Mouse (Mus musculus): ENCODE data around the gene Soat2. TPM values are rescaled to one million over a fixed set of nuclear protein-coding genes. Genes with fewer than 3 reads are reported as not detected.

Gene Soat2
- polyA plus RNA-seq, 1 experiment from 2014 or later, result 0.24 TPM

- no peak overlapping the region for H3K4me3 ChIP-seq (ENCODE audit: low read depth, low read length)
- no peak for DNase-seq (ENCODE audit: low spot score)
- H3K4me1 ChIP-seq (ENCODE audit: control insufficient read depth, insufficient read depth, low read length), result no peaks in the 10 kb centered on the region
- no peaks in the 10 kb centered on the region for H3K9me3 ChIP-seq (ENCODE audit: control insufficient read depth, low read length)
- WGBS, result 83% methylated on average over 4 of the region's 4 CpGs
- H3K9ac ChIP-seq (ENCODE audit: low read length), result no peak overlapping the region
- no peaks in the 10 kb centered on the region; the same call in 1 of the 2 replicates for H3K36me3 ChIP-seq (ENCODE audit: control insufficient read depth, insufficient read depth, low read length)
- no peak overlapping the region for H3K27ac ChIP-seq (replicated peaks; ENCODE audit: low read depth, low read length)
- no peak for ATAC-seq (ENCODE audit: insufficient number of reproducible peaks, low FRiP score, low TSS enrichment, low read depth)
- no peaks in the 10 kb centered on the region for H3K27me3 ChIP-seq (ENCODE audit: control insufficient read depth, insufficient read depth, low read length)
- H3K4me2 ChIP-seq (ENCODE audit: low read depth, severe bottlenecking), result no peak overlapping the region
Observed at GRCm38 (mm10) chr15:102195373-102195772, 45.0 kb downstream of the Soat2 start.

DNA sequence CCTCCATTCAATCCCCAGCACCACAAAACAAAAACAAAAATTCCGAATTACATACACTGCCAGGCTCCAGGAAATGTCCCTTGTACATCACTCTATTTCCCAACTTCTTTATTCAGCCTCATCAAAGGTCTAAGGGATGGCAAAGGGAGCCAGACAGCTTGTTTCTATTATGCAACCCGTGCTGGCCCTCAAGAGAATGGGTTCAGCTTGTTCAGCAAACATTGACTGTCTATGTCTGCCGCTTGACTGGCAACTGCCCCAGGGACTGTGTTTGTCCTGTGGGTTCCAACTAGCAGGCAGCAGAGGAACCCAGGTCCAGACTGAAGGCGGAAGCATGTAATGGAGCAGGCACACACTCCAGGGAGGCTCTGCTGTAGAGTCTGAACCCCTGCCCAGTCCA lies 48.5 kb downstream of the Soat2 start:
- Histone ChIP-seq H3K4me1 (ENCODE audit: control insufficient read depth, insufficient read depth, low read length) (peaks cover 3% of the 10 kb centered on the region; the same call in 1 of the 2 replicates), H3K9me3 (ENCODE audit: control insufficient read depth, low read length) (no peaks in the 10 kb centered on the region), H3K4me3 (ENCODE audit: low read depth, low read length) (no peak overlapping the region), H3K4me2 (ENCODE audit: low read depth, severe bottlenecking) (no peak overlapping the region), H3K27ac (replicated peaks; ENCODE audit: low read depth, low read length) (no peak overlapping the region), H3K36me3 (ENCODE audit: control insufficient read depth, insufficient read depth, low read length) (no peaks in the 10 kb centered on the region; the same call in 1 of the 2 replicates), H3K27me3 (ENCODE audit: control insufficient read depth, insufficient read depth, low read length) (no peaks in the 10 kb centered on the region), H3K9ac (ENCODE audit: low read length) (no peak overlapping the region)
- ATAC-seq (ENCODE audit: insufficient number of reproducible peaks, low FRiP score, low TSS enrichment, low read depth) (no peak), DNase-seq (ENCODE audit: low spot score) (no peak)
- 83% methylated on average over 4 of the region's 4 CpGs for WGBS

- no peaks in the 10 kb centered on the region for H3K27me3 ChIP-seq (ENCODE audit: control insufficient read depth, insufficient read depth, low read length)
- peak within 1 kb of the TSS; percentile 46 for H3K4me2 ChIP-seq (ENCODE audit: low read depth, severe bottlenecking)
- peak; percentile 97 for DNase-seq (ENCODE audit: low spot score)
- peak within 1 kb of the TSS; percentile 79 for H3K4me3 ChIP-seq (ENCODE audit: low read depth, low read length)
- peak within 1 kb of the TSS; percentile 99 for H3K27ac ChIP-seq (replicated peaks; ENCODE audit: low read depth, low read length)
- H3K36me3 ChIP-seq (ENCODE audit: control insufficient read depth, insufficient read depth, low read length), result peaks cover 8% of the 10 kb centered on the region; the same call in 1 of the 2 replicates
- peak within 1 kb of the TSS; percentile 86 for H3K9ac ChIP-seq (ENCODE audit: low read length)
- H3K9me3 ChIP-seq (ENCODE audit: control insufficient read depth, low read length), result no peaks in the 10 kb centered on the region
- H3K4me1 ChIP-seq (ENCODE audit: control insufficient read depth, insufficient read depth, low read length), result peaks cover 16% of the 10 kb centered on the region
- WGBS, result under 1% methylated on average over 58 of the region's 68 CpGs
- ATAC-seq (ENCODE audit: insufficient number of reproducible peaks, low FRiP score, low TSS enrichment, low read depth), result peak; percentile 91
Observed at GRCm38 (mm10) chr15:102202971-102203834, 52.9 kb downstream of the Soat2 start, which contains the start of gene Zfp740. Gene Zfp740, plus strand, starts transcription at chr15:102203249.

- peak; percentile 77 for DNase-seq (ENCODE audit: low spot score)
- Histone ChIP-seq H3K9ac (ENCODE audit: low read length) (peak overlapping the region; percentile 86), H3K27me3 (ENCODE audit: control insufficient read depth, insufficient read depth, low read length) (no peaks in the 10 kb centered on the region), H3K27ac (replicated peaks; ENCODE audit: low read depth, low read length) (peak overlapping the region; percentile 99), H3K4me2 (ENCODE audit: low read depth, severe bottlenecking) (peak overlapping the region; percentile 46), H3K4me3 (ENCODE audit: low read depth, low read length) (peak overlapping the region; percentile 79), H3K36me3 (ENCODE audit: control insufficient read depth, insufficient read depth, low read length) (peaks cover 11% of the 10 kb centered on the region; the same call in 1 of the 2 replicates), H3K9me3 (ENCODE audit: control insufficient read depth, low read length) (no peaks in the 10 kb centered on the region), H3K4me1 (ENCODE audit: control insufficient read depth, insufficient read depth, low read length) (peaks cover 16% of the 10 kb centered on the region)
- WGBS, result 0% methylated on average over 30 of the region's 72 CpGs
- ATAC-seq (ENCODE audit: insufficient number of reproducible peaks, low FRiP score, low TSS enrichment, low read depth), result peak; percentile 27; the same call in 1 of the 2 replicates
Observed at GRCm38 (mm10) chr15:102203835-102204381, 53.6 kb downstream of the Soat2 start.

GRCm38 (mm10) chr15:102204674-102205505 lies 54.6 kb downstream of the Soat2 start, which contains the start of gene Csad:
Gene Csad, minus strand, starts transcription at chr15:102204724.
- ATAC-seq (ENCODE audit: insufficient number of reproducible peaks, low FRiP score, low TSS enrichment, low read depth), result no peak
- peaks cover 14% of the 10 kb centered on the region; the same call in 1 of the 2 replicates for H3K36me3 ChIP-seq (ENCODE audit: control insufficient read depth, insufficient read depth, low read length)
- H3K27ac ChIP-seq (replicated peaks; ENCODE audit: low read depth, low read length), result peak within 1 kb of the TSS; percentile 99
- no peaks in the 10 kb centered on the region for H3K9me3 ChIP-seq (ENCODE audit: control insufficient read depth, low read length)
- peak within 1 kb of the TSS; percentile 86 for H3K9ac ChIP-seq (ENCODE audit: low read length)
- peak within 1 kb of the TSS; percentile 79 for H3K4me3 ChIP-seq (ENCODE audit: low read depth, low read length)
- WGBS, result 68% methylated on average over 19 of the region's 19 CpGs
- H3K4me2 ChIP-seq (ENCODE audit: low read depth, severe bottlenecking), result peak within 1 kb of the TSS; percentile 46
- no peak for DNase-seq (ENCODE audit: low spot score)
- no peaks in the 10 kb centered on the region for H3K27me3 ChIP-seq (ENCODE audit: control insufficient read depth, insufficient read depth, low read length)
- peaks cover 16% of the 10 kb centered on the region for H3K4me1 ChIP-seq (ENCODE audit: control insufficient read depth, insufficient read depth, low read length)

DNA sequence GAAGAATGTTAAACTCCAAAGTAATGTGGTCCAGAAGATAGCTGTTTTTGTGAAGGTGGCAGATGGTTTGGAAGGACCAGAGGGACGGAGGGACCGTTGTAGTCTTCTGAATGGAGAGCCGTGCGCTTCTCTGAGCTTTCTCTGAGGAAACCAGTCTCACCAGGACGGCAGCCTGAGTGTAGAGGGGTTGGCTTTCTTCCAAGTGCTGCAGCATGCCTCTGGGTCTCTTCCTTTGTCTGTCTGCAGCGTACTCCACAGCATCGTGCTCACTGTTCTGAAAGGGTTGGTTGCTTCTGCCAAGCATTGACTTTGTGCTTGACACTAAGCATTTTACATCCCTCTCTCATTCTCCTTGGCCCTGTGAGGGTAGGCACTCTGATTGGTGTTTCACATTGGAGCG lies 55.5 kb downstream of the Soat2 start:
- DNase-seq (ENCODE audit: low spot score) (no peak), ATAC-seq (ENCODE audit: insufficient number of reproducible peaks, low FRiP score, low TSS enrichment, low read depth) (no peak)
- Histone ChIP-seq H3K4me1 (ENCODE audit: control insufficient read depth, insufficient read depth, low read length) (peaks cover 16% of the 10 kb centered on the region), H3K36me3 (ENCODE audit: control insufficient read depth, insufficient read depth, low read length) (peaks cover 14% of the 10 kb centered on the region; the same call in 1 of the 2 replicates), H3K27me3 (ENCODE audit: control insufficient read depth, insufficient read depth, low read length) (no peaks in the 10 kb centered on the region), H3K9me3 (ENCODE audit: control insufficient read depth, low read length) (no peaks in the 10 kb centered on the region), H3K9ac (ENCODE audit: low read length) (peak overlapping the region; percentile 45; the same call in 1 of the 2 replicates), H3K4me3 (ENCODE audit: low read depth, low read length) (no peak overlapping the region), H3K4me2 (ENCODE audit: low read depth, severe bottlenecking) (peak overlapping the region; percentile 46; the same call in 1 of the 2 replicates), H3K27ac (replicated peaks; ENCODE audit: low read depth, low read length) (no peak overlapping the region)
- 85% methylated on average over 8 of the region's 8 CpGs for WGBS

DNA sequence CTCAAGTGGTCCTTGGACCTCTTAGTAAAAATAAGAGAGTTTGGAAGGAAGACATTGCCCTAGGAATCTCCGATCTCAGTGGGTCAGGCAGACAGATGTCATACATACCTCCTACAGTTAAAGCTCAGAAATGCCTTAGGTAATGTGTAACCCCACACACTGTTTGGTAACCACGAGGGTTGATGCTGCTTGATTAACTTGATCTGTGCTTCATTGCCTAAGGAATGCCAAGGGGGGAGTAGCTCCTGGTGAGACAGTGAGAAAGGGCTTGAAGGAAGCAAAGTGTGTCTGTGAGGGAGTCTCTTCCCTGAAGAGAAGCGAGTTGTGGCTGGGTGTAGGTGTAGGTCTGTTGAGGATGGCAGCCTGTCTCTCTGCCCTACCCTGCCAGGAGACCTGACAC lies 57.0 kb downstream of the Soat2 start:
- WGBS, result 90% methylated on average over 3 of the region's 3 CpGs
- Histone ChIP-seq H3K4me2 (ENCODE audit: low read depth, severe bottlenecking) (no peak overlapping the region), H3K9me3 (ENCODE audit: control insufficient read depth, low read length) (no peaks in the 10 kb centered on the region), H3K9ac (ENCODE audit: low read length) (no peak overlapping the region), H3K4me1 (ENCODE audit: control insufficient read depth, insufficient read depth, low read length) (peaks cover 14% of the 10 kb centered on the region), H3K27me3 (ENCODE audit: control insufficient read depth, insufficient read depth, low read length) (no peaks in the 10 kb centered on the region), H3K4me3 (ENCODE audit: low read depth, low read length) (no peak overlapping the region), H3K27ac (replicated peaks; ENCODE audit: low read depth, low read length) (no peak overlapping the region), H3K36me3 (ENCODE audit: control insufficient read depth, insufficient read depth, low read length) (peaks cover 16% of the 10 kb centered on the region; the same call in 1 of the 2 replicates)
- DNase-seq (ENCODE audit: low spot score) (no peak), ATAC-seq (ENCODE audit: insufficient number of reproducible peaks, low FRiP score, low TSS enrichment, low read depth) (no peak)
